Mouse (Mus musculus) heart, embryonic 14.5 days (tissue): ENCODE data around the gene Tas1r3. TPM values are rescaled to one million over a fixed set of nuclear protein-coding genes. Genes with fewer than 3 reads are reported as not detected.
A peak's percentile ranks its signal among the peaks of the same experiment; 100 is the strongest.

Experiments used
- ATAC-seq: fragments of 200-750 bp; cut with Nextera tagmentation; 2 replicates; pipeline ENCODE4 v1.8.0; 2017; ENCODE audit warnings: low read depth, moderate TSS enrichment; ENCODE audit not compliant: insufficient number of reproducible peaks, insufficient read depth, low FRiP score
- H3K27ac ChIP-seq, 2 experiments: fragments of 200-500 bp in 1 of 2; fragments of 300-500 bp in 1 of 2; sonication (generic) in 1 of 2; replicated peaks in 1 of 2; 2 replicates each; pipeline ENCODE4 v1.5.1; 2012 to 2014; ENCODE audit warnings: low read depth in 2 of 2, low read length in 2 of 2, control low read depth in 1 of 2, mild to moderate bottlenecking in 1 of 2, mixed read lengths in 1 of 2; ENCODE audit not compliant: control insufficient read depth in 1 of 2, insufficient read depth in 1 of 2
- H3K27me3 ChIP-seq: fragments of 300-500 bp; sonication (generic); 2 replicates; pipeline ENCODE4 v1.6.1; 2014; ENCODE audit warnings: mild to moderate bottlenecking, low read length, control low read depth; ENCODE audit not compliant: control insufficient read depth, insufficient read depth
- H3K36me3 ChIP-seq: fragments of 300-500 bp; sonication (generic); 2 replicates; pipeline ENCODE4 v1.6.1; 2014; ENCODE audit warnings: mild to moderate bottlenecking, control low read depth, low read length, mixed read lengths; ENCODE audit not compliant: control insufficient read depth, insufficient read depth
- H3K4me1 ChIP-seq, 2 experiments: fragments of 200-500 bp in 1 of 2; fragments of 300-500 bp in 1 of 2; sonication (generic) in 1 of 2; 2 replicates each; pipeline ENCODE4 v1.6.1; 2012 to 2014; ENCODE audit warnings: low read length in 2 of 2, control low read depth in 1 of 2, mixed read lengths in 1 of 2; ENCODE audit not compliant: control insufficient read depth in 2 of 2, insufficient read depth in 2 of 2
- H3K4me2 ChIP-seq: fragments of 300-500 bp; sonication (generic); 2 replicates; pipeline ENCODE4 v1.6.1; 2014; ENCODE audit warnings: mild to moderate bottlenecking, low read length
- H3K4me3 ChIP-seq, 2 experiments: fragments of 200-500 bp in 1 of 2; fragments of 300-500 bp in 1 of 2; sonication (generic) in 1 of 2; 2 replicates each; pipeline ENCODE4 v1.5.1; 2012 to 2014; ENCODE audit warnings: low read length in 2 of 2, mild to moderate bottlenecking in 2 of 2, control low read depth in 1 of 2, low read depth in 1 of 2, moderate library complexity in 1 of 2; ENCODE audit not compliant: control insufficient read depth in 1 of 2, insufficient read depth in 1 of 2
- H3K9ac ChIP-seq: fragments of 300-500 bp; sonication (generic); 2 replicates; pipeline ENCODE4 v1.6.1; 2014; ENCODE audit warnings: mild to moderate bottlenecking, low read length
- H3K9me3 ChIP-seq: fragments of 300-500 bp; sonication (generic); 2 replicates; pipeline ENCODE4 v1.6.1; 2016; ENCODE audit warnings: low read length, control low read depth; ENCODE audit not compliant: control insufficient read depth
- WGBS: fragments of 180-500 bp; shearing (Covaris S2); extraction: QIAGEN DNeasy Blood & Tissue Kit; methylation state at CpG from one replicate; pipeline ENCODE4 v1.1.7; 2014; 5-methylcytosine and 5-hydroxymethylcytosine counted together
- polyA plus RNA-seq: library from polyadenylated mRNA; unstranded; fragments of >200 nt; fragmentation: Nextera tagmentation; extraction: Ambion mirVana; gene quantifications from 2 replicates; pipeline ENCODE4 v1.2.1, GENCODE M21; 2014

Gene Tas1r3
- polyA plus RNA-seq, 1 experiment from 2014 or later = 0.12 TPM

DNA sequence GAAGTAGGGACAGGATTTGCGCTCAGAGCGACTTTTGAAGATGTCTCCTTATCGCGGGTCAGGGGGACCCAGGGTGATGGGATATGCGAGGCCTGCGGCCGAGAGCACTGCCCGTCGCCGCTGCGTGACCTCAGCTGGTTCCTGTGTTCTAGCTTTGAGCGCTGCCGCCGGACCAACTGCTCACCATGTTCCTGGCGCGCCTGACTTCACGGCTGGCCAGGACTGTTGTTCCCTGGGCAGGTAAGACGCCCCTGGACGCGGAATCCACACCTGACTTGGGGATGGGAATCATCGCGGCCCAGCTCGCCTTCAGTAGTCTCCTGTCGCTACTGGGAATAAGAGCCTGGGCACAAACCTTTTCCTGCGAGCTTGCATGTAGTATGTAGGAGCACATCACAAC is 31.3 kb downstream of the Tas1r3 start:
- peaks cover 8 to 13% of the 10 kb centered on the region in 2 experiments for H3K4me1 ChIP-seq
- 1% methylated on average over 25 of the region's 25 CpGs for WGBS
- peak overlapping the region; percentile 78 to 89 for H3K4me3 ChIP-seq
- no peak for ATAC-seq
- peak overlapping the region; percentile 96 for H3K4me2 ChIP-seq
- no peaks in the 10 kb centered on the region for H3K27me3 ChIP-seq
- peak overlapping the region; percentile 45 to 90 for H3K27ac ChIP-seq
- no peaks in the 10 kb centered on the region for H3K9me3 ChIP-seq
- H3K9ac ChIP-seq = peak overlapping the region; percentile 94
- H3K36me3 ChIP-seq = peaks cover 26% of the 10 kb centered on the region

- Histone ChIP-seq H3K36me3 (peaks cover 31% of the 10 kb centered on the region), H3K27ac (peak within 1 kb of the TSS; percentile 72 to 90), H3K4me3 (peak within 1 kb of the TSS; percentile 78 to 89), H3K27me3 (no peaks in the 10 kb centered on the region), H3K9me3 (no peaks in the 10 kb centered on the region), H3K4me1 (peaks cover 8 to 13% of the 10 kb centered on the region in 2 experiments), H3K9ac (peak within 1 kb of the TSS; percentile 94), H3K4me2 (peak within 1 kb of the TSS; percentile 96)
- WGBS = under 1% methylated on average over 49 of the region's 49 CpGs
- ATAC-seq = peak; percentile 91
These were observed 31.9 kb downstream of the Tas1r3 start, which contains the start of gene Aurkaip1 for GRCm38 (mm10) chr4:155831205-155831766. Gene Aurkaip1 (plus strand): TSS chr4:155831272.

DNA sequence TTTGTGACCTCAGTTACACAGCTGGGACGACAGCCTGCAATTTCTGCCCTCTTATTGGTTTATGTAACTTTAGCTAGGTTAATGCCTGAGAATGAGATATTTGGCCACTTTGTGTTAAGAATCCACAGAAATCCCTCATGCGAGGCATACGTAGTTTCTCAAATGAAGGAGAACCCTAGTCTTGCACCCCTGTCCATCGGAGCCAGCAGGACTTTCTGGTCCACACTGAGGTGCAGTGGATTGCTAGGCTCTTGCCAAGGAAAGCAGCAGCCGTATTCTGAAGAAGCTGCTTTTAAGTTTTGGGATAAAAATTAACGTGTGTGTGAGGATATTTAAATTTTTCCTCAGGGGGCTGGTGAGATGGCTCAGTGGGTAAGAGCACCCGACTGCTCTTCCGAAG is 32.6 kb downstream of the Tas1r3 start:
- H3K27ac ChIP-seq = no peak overlapping the region
- peak overlapping the region in 1 of 2 experiments; percentile 89; a peak in 2 of 4 replicates for H3K4me3 ChIP-seq
- H3K4me2 ChIP-seq = peak overlapping the region; percentile 96
- H3K4me1 ChIP-seq = peaks cover 8 to 13% of the 10 kb centered on the region in 2 experiments
- H3K9me3 ChIP-seq = no peaks in the 10 kb centered on the region
- no peak overlapping the region for H3K9ac ChIP-seq
- ATAC-seq = no peak
- 49% methylated on average over 8 of the region's 8 CpGs for WGBS
- H3K36me3 ChIP-seq = peaks cover 35% of the 10 kb centered on the region
- no peaks in the 10 kb centered on the region for H3K27me3 ChIP-seq

DNA sequence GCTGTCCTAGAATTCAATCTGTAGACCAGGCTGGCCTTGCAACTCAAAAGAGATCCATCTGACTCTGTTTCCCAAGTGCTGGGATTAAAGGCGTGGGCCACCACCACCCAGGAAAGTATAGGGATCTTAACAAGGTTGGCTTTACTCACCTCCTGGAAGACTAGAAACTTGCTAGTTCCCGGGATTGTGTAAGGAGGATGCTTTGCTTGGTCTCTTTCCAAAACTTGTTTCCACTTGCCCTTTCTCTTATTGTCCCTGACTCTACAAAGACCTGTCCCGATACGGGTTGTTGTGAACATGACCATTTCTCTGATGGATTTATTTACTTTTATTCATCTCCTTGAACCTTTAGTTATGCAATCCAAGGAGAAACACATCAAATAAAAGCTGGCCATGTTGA is 33.3 kb downstream of the Tas1r3 start:
- Histone ChIP-seq H3K27me3 (no peaks in the 10 kb centered on the region), H3K4me3 (no peak overlapping the region), H3K36me3 (peaks cover 43% of the 10 kb centered on the region), H3K9me3 (no peaks in the 10 kb centered on the region), H3K4me1 (peaks cover 8 to 13% of the 10 kb centered on the region in 2 experiments), H3K27ac (no peak overlapping the region), H3K9ac (no peak overlapping the region), H3K4me2 (no peak overlapping the region)
- WGBS = 87% methylated on average over 4 of the region's 4 CpGs
- ATAC-seq = no peak

DNA sequence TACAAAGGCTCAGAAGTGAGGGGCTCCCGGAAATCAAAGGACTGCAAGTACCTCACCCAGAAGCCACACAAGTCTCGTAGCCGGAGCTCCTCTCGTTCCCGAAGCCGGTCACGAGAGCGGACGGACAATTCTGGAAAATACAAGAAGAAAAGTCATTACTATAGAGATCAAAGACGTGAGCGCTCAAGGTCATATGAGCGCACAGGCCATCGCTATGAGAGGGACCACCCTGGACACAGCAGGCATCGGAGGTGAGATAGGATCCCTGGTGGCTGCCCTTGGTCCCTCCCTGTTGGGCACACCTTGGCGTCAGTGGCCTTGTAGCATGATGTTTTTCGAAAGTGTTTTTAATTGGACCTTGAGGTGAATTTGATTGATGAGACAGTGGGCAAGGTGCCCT is 39.7 kb downstream of the Tas1r3 start:
- peaks cover 95% of the 10 kb centered on the region for H3K36me3 ChIP-seq
- no peak overlapping the region for H3K4me2 ChIP-seq
- H3K9ac ChIP-seq = no peak overlapping the region
- no peak overlapping the region for H3K4me3 ChIP-seq
- no peaks in the 10 kb centered on the region for H3K27me3 ChIP-seq
- 93% methylated on average over 16 of the region's 16 CpGs for WGBS
- H3K4me1 ChIP-seq = no peaks in the 10 kb centered on the region
- ATAC-seq = no peak
- H3K27ac ChIP-seq = no peak overlapping the region
- H3K9me3 ChIP-seq = no peaks in the 10 kb centered on the region

GRCm38 (mm10) chr4:155821025-155821424 is 42.1 kb downstream of the Tas1r3 start:
- H3K4me2 ChIP-seq = no peak overlapping the region
- no peak overlapping the region for H3K4me3 ChIP-seq
- H3K4me1 ChIP-seq = no peaks in the 10 kb centered on the region
- no peak overlapping the region for H3K27ac ChIP-seq
- no peaks in the 10 kb centered on the region for H3K27me3 ChIP-seq
- peaks cover 98% of the 10 kb centered on the region for H3K36me3 ChIP-seq
- H3K9me3 ChIP-seq = no peaks in the 10 kb centered on the region
- H3K9ac ChIP-seq = no peak overlapping the region
- no peak for ATAC-seq
- 81% methylated on average over 7 of the region's 7 CpGs for WGBS

GRCm38 (mm10) chr4:155817533-155817932 is 45.6 kb downstream of the Tas1r3 start:
- Histone ChIP-seq H3K9me3 (no peaks in the 10 kb centered on the region), H3K36me3 (peaks cover 92% of the 10 kb centered on the region), H3K27me3 (no peaks in the 10 kb centered on the region), H3K4me3 (no peak overlapping the region), H3K27ac (no peak overlapping the region), H3K9ac (no peak overlapping the region), H3K4me2 (no peak overlapping the region), H3K4me1 (peaks cover 0 to 13% of the 10 kb centered on the region in 2 experiments; a peak in 3 of 4 replicates)
- ATAC-seq = no peak
- WGBS = 90% methylated on average over 4 of the region's 4 CpGs
